Mouse (Mus musculus): ENCODE data around the gene Acp2. TPM values are rescaled to one million over a fixed set of nuclear protein-coding genes. Genes with fewer than 3 reads are reported as not detected.

Gene Acp2
- total RNA-seq, 2 experiments from 2014 or later: 11.4 to 21.9 TPM

DNA sequence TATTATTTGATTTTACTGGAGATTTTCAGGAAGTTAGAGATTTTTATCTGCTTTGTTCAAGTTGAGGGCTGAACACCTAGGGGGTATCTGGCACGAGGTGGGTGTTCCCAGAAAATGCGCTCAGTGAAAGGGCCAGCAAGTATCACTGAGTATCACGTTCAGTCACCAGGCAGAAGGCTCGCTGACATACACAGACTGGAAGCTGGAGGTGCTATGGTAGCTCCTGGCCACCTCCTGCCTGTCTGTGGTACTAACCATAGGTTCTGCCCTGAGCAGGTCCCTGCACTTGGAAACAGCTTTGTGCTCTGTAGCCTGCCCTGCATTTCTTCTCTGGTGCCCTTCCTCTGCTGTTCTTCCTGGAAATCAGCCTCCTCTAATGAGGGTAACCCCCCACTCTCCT lies 49.8 kb downstream of the Acp2 start:
- ATAC-seq (replicated peaks; ENCODE audit: low FRiP score, low TSS enrichment, poor library complexity, severe bottlenecking): no peak

- no peak for ATAC-seq (replicated peaks; ENCODE audit: low FRiP score, low TSS enrichment, poor library complexity, severe bottlenecking)
Measured at GRCm38 (mm10) chr2:91254725-91255380, 52.2 kb downstream of the Acp2 start.

DNA sequence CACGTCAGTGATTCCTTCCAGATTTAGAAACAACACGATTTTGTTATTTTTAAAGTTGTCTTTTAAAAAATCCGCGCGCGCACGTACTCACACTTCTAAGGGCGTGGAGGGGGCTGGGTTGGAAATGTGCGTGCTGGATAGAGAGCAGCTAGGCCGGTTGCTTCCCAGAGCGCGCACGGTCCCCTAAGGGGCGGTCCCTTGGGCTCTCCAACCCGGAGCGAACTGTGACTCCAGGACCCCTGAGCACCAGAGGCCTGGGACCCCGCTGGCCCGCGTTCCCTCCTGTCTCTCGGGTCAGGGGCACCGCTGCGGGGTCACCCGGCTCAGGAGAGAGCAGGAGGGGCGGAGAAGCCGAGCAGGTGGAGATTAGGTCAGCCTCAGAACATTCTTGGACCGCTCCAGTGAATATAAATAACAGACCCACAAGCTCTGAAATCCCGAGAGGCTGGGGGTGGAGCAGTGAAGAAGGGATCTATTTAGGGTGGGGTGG lies 53.0 kb downstream of the Acp2 start, which contains the start of gene Pacsin3:
Pacsin3 (plus strand) TSS at position 294 of the 490 bp plus-strand sequence.
- no peak for ATAC-seq (replicated peaks; ENCODE audit: low FRiP score, low TSS enrichment, poor library complexity, severe bottlenecking)

- no peak for ATAC-seq (replicated peaks; ENCODE audit: low FRiP score, low TSS enrichment, poor library complexity, severe bottlenecking)
Measured at GRCm38 (mm10) chr2:91256256-91257125, 53.8 kb downstream of the Acp2 start.

DNA sequence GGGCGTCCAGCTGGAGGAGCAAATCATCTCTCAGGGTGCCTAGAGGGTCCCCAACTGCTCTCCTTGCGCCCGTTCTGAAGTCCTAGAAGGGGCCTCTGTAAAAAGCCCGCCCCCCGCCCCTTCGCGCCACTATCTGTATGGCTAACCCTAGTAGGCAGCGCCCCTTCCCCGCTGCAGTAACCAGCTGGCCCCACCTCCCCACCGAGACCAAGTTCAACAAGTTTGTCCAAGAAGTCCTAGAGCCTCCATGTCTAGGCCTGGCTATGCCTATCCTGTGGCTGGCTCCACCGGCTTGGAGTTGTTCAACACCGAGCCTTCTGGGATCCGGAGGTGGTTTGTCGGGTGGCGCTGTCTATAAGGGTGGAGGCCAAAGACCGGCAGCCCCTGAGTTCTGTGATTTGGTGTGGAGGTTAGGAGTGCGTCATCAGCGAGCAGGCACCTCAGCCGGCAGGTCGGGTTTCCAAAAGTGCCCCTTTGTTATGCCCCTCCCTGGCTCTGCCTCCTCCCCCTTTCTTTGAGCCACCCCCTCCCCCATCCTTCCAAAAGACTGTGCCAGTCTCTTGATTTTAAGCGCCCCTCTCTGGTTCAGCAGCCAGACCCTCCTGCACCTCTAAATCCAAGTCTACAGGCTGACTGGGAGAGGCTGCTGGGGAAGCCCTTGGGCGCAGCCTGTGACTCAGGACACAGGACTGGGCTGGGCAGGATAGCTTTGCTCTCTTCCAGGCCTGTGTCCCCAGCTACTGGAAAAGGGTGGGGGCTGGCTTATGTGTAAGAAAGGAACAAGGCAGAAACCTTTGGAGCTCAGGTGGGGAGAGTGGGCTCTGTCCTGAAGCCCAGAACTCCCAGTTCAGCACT lies 54.7 kb downstream of the Acp2 start:
- ATAC-seq (replicated peaks; ENCODE audit: low FRiP score, low TSS enrichment, poor library complexity, severe bottlenecking): no peak

- ATAC-seq (replicated peaks; ENCODE audit: low FRiP score, low TSS enrichment, poor library complexity, severe bottlenecking): no peak
Measured at GRCm38 (mm10) chr2:91258054-91258453, 55.4 kb downstream of the Acp2 start.

- ATAC-seq (replicated peaks; ENCODE audit: low FRiP score, low TSS enrichment, poor library complexity, severe bottlenecking): no peak
Measured at GRCm38 (mm10) chr2:91258830-91259229, 56.1 kb downstream of the Acp2 start.

GRCm38 (mm10) chr2:91259493-91259892 lies 56.8 kb downstream of the Acp2 start:
- no peak for ATAC-seq (replicated peaks; ENCODE audit: low FRiP score, low TSS enrichment, poor library complexity, severe bottlenecking)

Other genes starting within 250 kb of the Acp2 start
- gene Rapsn, start 167.3 kb upstream of the Acp2 start, total RNA-seq (2014; fragmentation: Nextera tagmentation): not detected in 2 replicates
- 0.80 TPM in 1 of 2 replicates, not detected in the other for gene Rapsn, start 167.3 kb upstream of the Acp2 start, total RNA-seq (2017)
- 172 and 200 TPM in 2 replicates for gene Psmc3, start 148.9 kb upstream of the Acp2 start, total RNA-seq (2014; fragmentation: Nextera tagmentation)
- 297 and 355 TPM in 2 replicates for gene Psmc3, start 148.9 kb upstream of the Acp2 start, total RNA-seq (2017)
- gene Slc39a13, start 132.5 kb upstream of the Acp2 start, total RNA-seq (2014; fragmentation: Nextera tagmentation): 18.9 and 21.3 TPM in 2 replicates
- 6.4 and 10.6 TPM in 2 replicates for gene Slc39a13, start 132.5 kb upstream of the Acp2 start, total RNA-seq (2017)
- 5.9 and 10.4 TPM in 2 replicates for gene Spi1, start 120.5 kb upstream of the Acp2 start, total RNA-seq (2014; fragmentation: Nextera tagmentation)
- 3.7 and 8.8 TPM in 2 replicates for gene Spi1, start 120.5 kb upstream of the Acp2 start, total RNA-seq (2017)
- gene Mybpc3, start 84.7 kb upstream of the Acp2 start, total RNA-seq (2014; fragmentation: Nextera tagmentation): not detected in 2 replicates
- 0.42 TPM in 1 of 2 replicates, not detected in the other for gene Mybpc3, start 84.7 kb upstream of the Acp2 start, total RNA-seq (2017)
- 35.5 and 48.2 TPM in 2 replicates for gene Madd, start 19.0 kb upstream of the Acp2 start, total RNA-seq (2014; fragmentation: Nextera tagmentation)
- 21.9 and 26.1 TPM in 2 replicates for gene Madd, start 19.0 kb upstream of the Acp2 start, total RNA-seq (2017)
- gene Nr1h3, start 51 bp upstream of the Acp2 start, total RNA-seq (2014; fragmentation: Nextera tagmentation): 1.5 TPM in 1 of 2 replicates, not detected in the other
- not detected in 2 replicates for gene Nr1h3, start 51 bp upstream of the Acp2 start, total RNA-seq (2017)
- 16.9 and 32.3 TPM in 2 replicates for gene Ddb2, start 34.1 kb downstream of the Acp2 start, total RNA-seq (2014; fragmentation: Nextera tagmentation)
- gene Ddb2, start 34.1 kb downstream of the Acp2 start, total RNA-seq (2017): 7.8 and 10.3 TPM in 2 replicates
- 0.25 TPM in 1 of 2 replicates, not detected in the other for gene Pacsin3, start 53.1 kb downstream of the Acp2 start, total RNA-seq (2014; fragmentation: Nextera tagmentation)
- gene Pacsin3, start 53.1 kb downstream of the Acp2 start, total RNA-seq (2017): not detected in 2 replicates
- gene Arfgap2, start 62.1 kb downstream of the Acp2 start, total RNA-seq (2014; fragmentation: Nextera tagmentation): 49.6 and 63.7 TPM in 2 replicates
- gene Arfgap2, start 62.1 kb downstream of the Acp2 start, total RNA-seq (2017): 30.9 and 37.1 TPM in 2 replicates
- gene 1110051M20Rik, start 241.8 kb downstream of the Acp2 start, total RNA-seq (2014; fragmentation: Nextera tagmentation): 11.1 and 12.1 TPM in 2 replicates
- 3.1 and 9.3 TPM in 2 replicates for gene 1110051M20Rik, start 241.8 kb downstream of the Acp2 start, total RNA-seq (2017)